Mouse (Mus musculus) layer of hippocampus, adult 2 months (tissue): ENCODE results near the gene Syvn1. TPM values are rescaled to one million over a fixed set of nuclear protein-coding genes. Genes with fewer than 3 reads are reported as not detected.
"Not testable (repeated sequence)": the region's sequence is repeated elsewhere in the genome, so short reads cannot be mapped to it uniquely, and the experiment has no call there.

Experiments used
- DNase-seq, 2 experiments: peaks; one replicate each; pipeline ENCODE4 v3.0.0; 2022; ENCODE audit warnings: low spot score in 2 of 2
- H3K27ac ChIP-seq: fragments of 200-600 bp; 2 replicates; pipeline ENCODE4 v1.8.1; 2022
- H3K4me3 ChIP-seq: fragments of 200-600 bp; 2 replicates; pipeline ENCODE4 v1.8.1; 2022; ENCODE audit warnings: mild to moderate bottlenecking
- CTCF ChIP-seq: fragments of 200-600 bp; conservative IDR thresholded peaks from 2 replicates; pipeline ENCODE4 v1.8.1; 2022; ENCODE audit warnings: antibody characterized with exemption, mild to moderate bottlenecking, moderate library complexity
- total RNA-seq, 2 experiments: library from RNA; stranded (reverse); gene quantifications; 2 replicates each; pipeline ENCODE4 v1.2.3; 2021

The Syvn1 gene
- total RNA-seq, 2 experiments from 2014 or later = 42.0 to 45.1 TPM

DNA sequence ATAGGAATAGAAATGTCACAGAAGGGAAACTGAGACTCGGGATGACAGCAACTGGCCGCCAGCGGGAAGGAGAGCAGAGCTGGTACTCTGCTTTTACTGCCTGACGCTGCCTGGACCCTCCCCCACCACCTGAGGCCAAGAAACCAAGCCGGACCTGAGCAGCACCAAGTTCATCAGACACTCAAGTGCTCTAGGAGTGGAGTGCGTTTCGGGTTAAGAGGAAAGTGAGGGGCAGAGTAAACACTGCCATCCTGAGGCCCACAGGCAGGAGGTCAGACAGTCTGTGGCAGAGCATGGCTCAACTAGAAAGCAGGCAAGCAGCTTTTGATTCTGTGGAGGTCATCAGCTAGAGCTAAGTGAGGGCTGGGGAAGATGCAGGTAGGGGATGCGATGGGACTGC is 23.3 kb upstream of the Syvn1 start:
- TF ChIP-seq CTCF = no peak
- Histone ChIP-seq H3K27ac (no peak overlapping the region), H3K4me3 (no peak overlapping the region)
- no peak for DNase-seq

DNA sequence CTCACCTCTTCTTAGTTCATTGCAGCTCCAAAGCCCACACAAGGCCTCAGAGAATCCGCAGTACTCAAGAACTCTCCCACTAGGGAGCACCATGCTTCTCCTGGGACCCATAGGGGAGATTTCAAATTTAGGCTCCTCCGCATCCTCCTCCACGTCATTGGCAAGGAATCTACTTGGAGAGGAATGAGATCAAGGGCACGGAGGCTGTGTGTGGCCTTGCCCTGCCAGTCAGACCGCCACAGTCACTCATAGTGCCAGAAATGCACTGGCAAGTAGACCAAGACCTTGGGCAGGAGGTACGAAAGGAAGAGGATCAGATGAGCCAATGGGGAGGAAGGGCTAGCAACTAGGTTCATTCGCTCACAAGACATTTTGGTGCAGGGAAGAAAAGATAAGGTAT is 22.4 kb upstream of the Syvn1 start:
- TF ChIP-seq CTCF = no peak
- Histone ChIP-seq H3K27ac (no peak overlapping the region), H3K4me3 (no peak overlapping the region)
- no peak for DNase-seq

DNA sequence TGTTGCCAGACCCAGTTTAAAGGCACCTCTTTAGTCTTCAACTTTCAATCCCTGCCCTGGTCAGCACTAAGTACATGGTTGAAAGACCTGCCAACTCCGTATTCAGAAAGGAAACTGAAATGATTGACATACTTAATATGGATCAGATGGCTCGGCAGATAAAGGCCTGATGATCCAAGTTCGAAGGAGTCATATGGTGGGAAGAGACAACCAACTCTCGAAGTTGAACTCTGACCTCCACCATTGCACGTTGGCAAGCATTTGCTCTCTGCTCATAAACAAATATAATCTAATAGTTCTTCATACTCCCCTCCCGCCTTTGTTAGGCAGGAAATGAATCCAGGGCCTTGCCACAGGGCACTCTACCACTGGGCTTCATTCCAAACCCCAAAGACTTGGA is 17.4 kb upstream of the Syvn1 start:
- no peak for TF ChIP-seq CTCF
- DNase-seq = no peak
- Histone ChIP-seq H3K27ac (no peak overlapping the region), H3K4me3 (no peak overlapping the region)

DNA sequence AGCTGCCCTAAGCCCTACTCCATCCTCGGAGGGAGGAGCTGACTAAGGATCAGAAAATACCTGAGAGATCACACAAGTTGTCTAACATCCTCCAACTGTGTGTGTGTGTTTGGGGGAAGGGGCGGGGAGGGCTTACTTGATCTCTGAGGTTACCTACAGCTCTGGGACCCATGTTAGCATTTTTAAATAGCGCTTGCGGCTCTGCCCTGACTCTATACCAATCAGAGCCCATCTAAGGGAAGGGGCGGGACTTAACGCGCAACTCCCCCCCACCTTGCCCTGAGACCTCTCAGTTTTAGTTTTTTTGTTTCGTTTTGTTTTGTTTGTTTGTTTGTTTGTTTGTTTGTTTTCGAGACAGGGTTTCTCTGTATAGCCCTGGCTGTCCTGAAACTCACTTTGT is 16.9 kb upstream of the Syvn1 start:
- H3K27ac ChIP-seq = no peak overlapping the region
- no peak for TF ChIP-seq CTCF
- H3K4me3 ChIP-seq = no peak overlapping the region
- DNase-seq = no peak

DNA sequence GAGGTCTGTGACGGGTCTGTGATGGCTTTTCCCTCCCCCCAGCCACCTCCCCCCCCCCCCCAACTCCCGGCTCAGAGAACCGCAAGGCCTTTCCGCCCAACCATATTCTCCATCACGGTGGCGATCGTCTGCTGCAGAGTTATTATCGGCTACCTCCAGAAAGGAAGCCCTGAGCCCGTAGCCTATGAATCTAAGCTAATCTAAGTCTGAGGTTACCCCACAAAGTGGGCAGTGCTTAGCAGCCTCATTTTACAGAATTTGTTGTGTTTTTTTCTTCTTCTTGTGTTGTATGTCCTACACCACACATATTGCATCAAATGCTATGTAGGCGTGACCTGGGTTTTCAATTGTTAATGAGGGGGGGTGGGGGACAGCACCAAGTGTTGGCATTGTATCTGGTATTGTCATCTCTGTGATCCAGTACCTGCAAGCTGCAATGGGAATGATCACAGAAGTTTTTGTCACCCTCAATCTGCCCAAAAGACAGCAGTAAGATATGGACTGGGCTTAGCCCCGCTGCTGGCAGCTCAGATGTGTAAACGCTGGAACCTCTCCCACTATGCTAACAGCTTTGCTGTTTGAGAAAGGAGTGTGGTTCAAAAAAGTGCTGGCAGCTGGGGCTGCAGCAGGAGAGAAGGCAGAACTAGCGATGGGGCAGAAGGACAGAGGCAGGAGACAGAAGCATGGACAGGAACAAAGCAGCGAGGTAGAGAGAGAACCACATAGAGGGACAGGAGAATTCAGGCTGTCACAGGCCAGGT is 15.7 kb upstream of the Syvn1 start:
- Histone ChIP-seq H3K4me3 (no peak overlapping the region), H3K27ac (no peak overlapping the region)
- DNase-seq = no peak
- TF ChIP-seq CTCF = no peak

DNA sequence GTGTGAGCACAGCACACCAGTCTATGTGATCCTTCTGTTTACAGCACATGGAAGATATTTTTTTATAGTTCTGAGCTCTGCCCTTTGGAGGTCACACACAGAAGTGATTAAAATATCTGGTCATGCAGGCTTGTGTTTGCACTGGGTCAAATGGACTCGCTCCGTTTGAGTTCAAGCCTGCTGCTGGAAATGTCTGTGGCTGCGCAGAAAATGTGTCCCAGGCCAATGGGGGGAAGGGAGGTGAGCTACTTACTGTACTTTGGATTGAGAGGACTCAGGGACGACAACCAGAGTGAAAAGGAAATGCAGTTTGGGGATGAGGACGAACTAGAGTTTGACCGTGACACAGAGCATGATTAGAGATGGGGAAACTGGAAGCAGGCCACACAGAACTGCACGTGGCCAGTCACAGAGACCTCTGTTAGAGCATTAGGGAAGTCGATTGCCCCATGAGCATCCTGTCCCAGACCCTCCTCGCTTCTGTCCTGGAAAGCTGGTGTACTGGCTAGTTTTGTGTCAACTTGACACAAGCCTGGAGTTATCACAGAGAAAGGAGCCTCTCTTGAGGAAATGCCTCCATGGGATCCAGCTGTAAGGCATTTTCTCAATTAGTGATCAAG is 10.3 kb upstream of the Syvn1 start:
- Histone ChIP-seq H3K27ac (no peak overlapping the region), H3K4me3 (no peak overlapping the region)
- no peak for DNase-seq
- TF ChIP-seq CTCF = no peak

DNA sequence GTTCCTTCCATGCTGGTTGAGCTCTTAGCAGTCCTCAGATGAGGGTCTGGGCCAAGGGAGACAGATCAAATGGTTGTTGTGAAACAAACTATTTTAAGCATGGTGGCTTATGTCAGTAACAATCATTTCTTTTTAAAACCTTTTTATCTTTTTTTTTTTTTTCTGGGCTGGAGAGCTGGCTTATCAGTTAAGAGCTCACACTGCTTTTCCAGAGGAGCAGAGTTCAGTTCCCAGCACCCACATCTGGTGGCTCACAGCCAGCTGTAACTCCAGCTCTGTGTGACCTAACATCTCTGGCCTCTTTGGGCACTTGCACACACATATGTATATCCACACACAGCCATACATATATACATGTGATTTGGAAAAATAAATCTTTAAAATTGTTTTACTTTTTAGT is 8.7 kb upstream of the Syvn1 start:
- Histone ChIP-seq H3K27ac (no peak overlapping the region), H3K4me3 (no peak overlapping the region)
- DNase-seq = no peak
- TF ChIP-seq CTCF = no peak

DNA sequence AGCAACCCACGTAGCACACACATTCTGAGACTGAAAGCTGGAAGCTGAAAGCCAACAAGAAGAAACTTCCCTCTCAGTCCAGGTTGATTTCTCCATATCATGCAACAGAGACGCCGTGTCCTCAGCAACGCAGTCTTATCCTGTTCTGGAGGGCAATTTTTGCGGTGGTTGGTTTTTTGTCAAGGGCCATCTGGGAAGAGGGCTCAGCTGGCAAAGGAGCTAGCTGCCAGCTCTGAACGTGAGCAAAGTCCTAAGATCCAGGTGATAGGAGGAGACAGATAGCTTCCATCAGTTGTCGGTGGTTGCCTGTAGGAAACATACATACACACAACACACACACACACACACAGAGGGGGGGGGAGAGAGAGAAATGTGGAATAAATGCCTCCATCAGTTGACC is 8.1 kb upstream of the Syvn1 start:
- DNase-seq = no peak
- H3K4me3 ChIP-seq = no peak overlapping the region
- no peak for TF ChIP-seq CTCF
- H3K27ac ChIP-seq = no peak overlapping the region

DNA sequence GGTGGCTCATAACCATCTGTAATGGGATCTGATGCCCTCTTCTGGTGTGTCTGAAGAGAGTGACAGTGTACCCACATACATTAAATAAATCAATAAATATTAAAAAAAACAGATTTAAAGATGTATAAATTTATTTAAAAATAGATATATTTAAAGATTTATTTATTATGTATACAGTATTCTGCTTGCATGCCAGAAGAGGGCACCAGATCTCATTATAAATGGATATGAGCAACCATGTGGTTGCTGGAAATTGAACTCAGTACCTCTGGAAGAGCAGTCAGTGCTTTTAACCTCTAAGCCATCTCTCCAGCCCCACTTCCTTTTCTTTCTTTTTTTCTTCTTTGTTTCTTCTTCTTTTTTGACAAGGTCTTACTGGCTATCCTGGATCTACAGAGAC is 6.4 kb upstream of the Syvn1 start:
- peak; percentile 56 for TF ChIP-seq CTCF
- no peak for DNase-seq
- H3K4me3 ChIP-seq = no peak overlapping the region
- H3K27ac ChIP-seq = no peak overlapping the region

DNA sequence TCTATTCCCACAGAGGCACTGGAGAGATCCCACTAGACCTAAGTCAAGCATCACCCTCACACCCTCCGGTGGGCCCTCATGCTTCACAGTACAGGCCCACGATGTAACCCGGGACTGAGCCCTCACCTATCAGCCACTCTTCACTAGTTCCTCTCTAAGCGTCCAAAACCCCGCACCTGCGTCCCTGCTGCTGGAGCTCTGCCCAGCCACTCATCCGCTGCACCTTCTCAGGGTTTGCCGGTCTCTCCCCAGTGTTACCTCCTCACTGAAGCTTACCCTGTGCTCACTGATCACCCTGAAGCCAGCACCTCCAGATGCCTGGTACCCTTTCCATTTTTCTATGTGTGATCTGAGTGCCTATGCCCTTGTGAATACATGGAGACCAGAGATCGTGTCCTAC is 4.1 kb upstream of the Syvn1 start:
- TF ChIP-seq CTCF = no peak
- no peak overlapping the region for H3K27ac ChIP-seq
- no peak for DNase-seq
- H3K4me3 ChIP-seq = no peak overlapping the region

DNA sequence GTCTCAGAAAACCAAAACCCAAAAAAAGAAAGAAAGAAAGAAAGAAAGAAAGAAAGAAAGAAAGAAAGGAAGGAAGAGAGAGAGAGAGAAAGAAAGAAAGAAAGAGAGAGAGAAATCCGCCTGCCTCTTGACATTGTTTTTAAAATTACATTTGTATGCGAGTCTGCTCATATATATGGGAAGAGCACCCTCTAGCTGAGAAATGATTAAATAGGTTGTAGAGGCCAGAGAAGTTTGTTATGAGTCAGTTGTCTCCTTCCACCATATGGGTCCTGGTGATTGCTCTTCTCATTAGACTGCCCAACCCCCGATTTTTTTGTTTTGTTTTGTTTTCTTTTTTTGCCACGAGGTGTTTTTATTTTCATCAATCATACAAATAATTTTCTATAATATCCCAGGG is 2.3 kb upstream of the Syvn1 start:
- peak; percentile 71 for TF ChIP-seq CTCF
- not testable (repeated sequence) for DNase-seq, H3K4me3 ChIP-seq, H3K27ac ChIP-seq

DNA sequence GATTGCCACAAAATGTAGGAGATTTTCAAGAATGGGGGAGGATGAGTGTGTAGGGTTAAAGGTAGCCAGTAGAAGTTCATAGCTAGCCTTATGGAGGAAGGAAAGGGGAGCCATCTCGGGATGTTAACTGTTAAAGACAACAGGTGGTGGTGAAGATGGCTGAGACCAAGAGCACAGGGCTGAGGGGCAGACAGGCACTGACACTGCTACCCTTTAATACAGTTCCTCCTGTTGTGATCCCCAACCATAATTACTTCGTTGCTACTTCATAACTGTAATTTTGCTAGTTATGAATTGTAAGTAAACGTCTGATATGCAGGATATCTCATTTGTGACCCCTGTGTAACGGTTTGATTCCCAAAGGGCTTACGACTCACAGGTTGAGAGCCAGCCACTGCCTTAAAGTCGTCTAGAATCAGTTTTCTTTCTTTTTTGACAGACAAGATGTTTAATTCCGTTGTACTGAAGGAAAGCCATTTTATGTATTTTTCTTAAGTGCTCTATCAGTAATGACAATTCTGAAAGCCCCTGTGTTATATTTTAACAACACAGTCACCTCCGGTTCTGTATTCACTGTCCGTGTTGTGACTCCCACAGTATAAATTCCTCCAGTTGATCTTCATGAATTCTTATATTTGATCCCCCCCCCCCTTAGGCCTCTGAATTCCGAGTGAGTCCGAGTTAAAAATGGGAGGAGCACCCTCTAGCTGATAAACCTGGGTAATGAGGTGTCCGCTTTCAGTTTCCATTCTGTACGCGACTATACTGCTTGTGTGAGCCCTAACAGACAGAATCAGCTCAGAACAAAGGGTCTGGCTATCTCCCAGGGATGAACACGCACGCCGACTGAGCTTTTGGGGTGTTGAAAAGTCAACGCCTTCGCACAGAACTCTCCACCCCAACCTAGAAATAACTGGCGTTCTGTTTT is 746 bp upstream of the Syvn1 start:
- DNase-seq = no peak
- H3K27ac ChIP-seq = peak overlapping the region; percentile 99
- peak; percentile 34 for TF ChIP-seq CTCF
- H3K4me3 ChIP-seq = peak overlapping the region; percentile 99
